Mouse (Mus musculus) megakaryocyte, embryonic 14.5 days (primary cell): Measurements from ENCODE around the gene Sgsm2.

Experiments
- FLI1 ChIP-seq: IDR thresholded peaks from 2 replicates; pipeline ENCODE4 v1.6.1; 2012; ENCODE audit warnings: low read length, inconsistent platforms, mixed read lengths
- GATA1 ChIP-seq: IDR thresholded peaks from 3 replicates; pipeline ENCODE4 v1.6.1; 2012; ENCODE audit warnings: mixed read lengths, low read length, inconsistent platforms, borderline replicate concordance

GRCm38 (mm10) chr11:74842656-74843434 is 54.0 kb downstream of the Sgsm2 start:
- no peak for TF ChIP-seq GATA1
- TF ChIP-seq FLI1, result no peak
